Mouse (Mus musculus): Measurements from ENCODE around the gene Ftl1.

GRCm38 (mm10) chr7:45426556-45426955, 33.1 kb downstream of the Ftl1 start:
- TF ChIP-seq POLR2A (IDR thresholded peaks at IDR 0.05; ENCODE audit: low read depth, low read length) (no peak), CTCF (IDR thresholded peaks at IDR 0.05; ENCODE audit: extremely low read depth, insufficient read length, insufficient replicate concordance, low read depth, low read length) (no peak)

Measured in small intestine, adult 2 months (tissue).